Mouse (Mus musculus): ENCODE measurements around the gene Aldh16a1. TPM values are rescaled to one million over a fixed set of nuclear protein-coding genes. Genes with fewer than 3 reads are reported as not detected.
A peak's percentile ranks its signal among the peaks of the same experiment; 100 is the strongest.
"Not testable (repeated sequence)": the region's sequence is repeated elsewhere in the genome, so short reads cannot be mapped to it uniquely, and the experiment has no call there.

Gene Aldh16a1
- total RNA-seq, 2 experiments from 2014 or later = 10.3 to 12.7 TPM

DNA sequence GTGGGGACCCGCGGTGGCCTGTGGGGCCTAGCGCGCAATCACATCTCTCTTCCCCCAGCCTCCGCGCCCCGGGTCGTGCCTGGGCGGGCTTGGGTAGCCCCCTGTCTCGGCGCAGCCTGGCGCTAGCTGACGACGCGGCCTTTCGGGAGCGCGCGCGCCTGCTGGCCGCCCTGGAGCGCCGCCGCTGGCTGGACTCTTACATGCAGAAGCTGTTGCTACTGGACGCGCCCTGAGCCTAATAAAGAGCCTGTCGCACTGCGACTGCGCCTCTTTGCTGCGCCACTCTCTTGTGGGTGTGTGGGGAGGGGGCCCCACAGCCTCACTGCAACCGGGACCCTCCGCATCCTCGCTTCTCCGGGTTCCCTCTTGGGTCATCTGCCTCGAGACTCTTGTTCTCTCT lies 27.2 kb upstream of the Aldh16a1 start:
- no peak for ATAC-seq (replicated peaks; ENCODE audit: low FRiP score, poor library complexity, severe bottlenecking)

- ATAC-seq (replicated peaks; ENCODE audit: low FRiP score, poor library complexity, severe bottlenecking) = no peak
Observed at GRCm38 (mm10) chr7:45180896-45181477, 26.6 kb upstream of the Aldh16a1 start, which contains the start of gene Pth2. TSS of gene Pth2 (plus strand) at chr7:45180995.

- no peak for ATAC-seq (replicated peaks; ENCODE audit: low FRiP score, poor library complexity, severe bottlenecking)
Observed at GRCm38 (mm10) chr7:45179469-45179868, 25.1 kb upstream of the Aldh16a1 start, which contains the start of gene Gfy. TSS of gene Gfy (minus strand) at chr7:45179569.

DNA sequence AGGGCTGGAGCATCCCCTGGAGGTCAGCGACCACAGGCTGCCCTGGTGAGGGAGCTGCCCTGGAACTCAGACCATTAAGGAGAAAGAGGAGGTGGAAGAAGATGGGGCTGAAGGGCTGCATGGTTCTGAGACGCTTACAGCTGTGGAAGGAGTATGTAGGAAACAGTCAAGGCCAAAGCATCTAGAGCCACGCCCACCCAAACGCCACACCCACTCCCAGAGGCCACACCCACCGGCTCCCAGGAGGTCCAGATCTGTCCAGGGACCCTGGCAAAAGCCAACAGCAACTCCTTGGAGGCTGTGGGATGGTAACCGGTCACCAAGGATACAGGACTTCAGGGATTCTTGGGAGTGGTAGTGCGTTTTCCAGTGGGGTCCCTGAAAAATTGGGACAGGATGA lies 24.2 kb upstream of the Aldh16a1 start:
- ATAC-seq (replicated peaks; ENCODE audit: low FRiP score, poor library complexity, severe bottlenecking) = no peak

GRCm38 (mm10) chr7:45176356-45176755 lies 22.0 kb upstream of the Aldh16a1 start:
- ATAC-seq (replicated peaks; ENCODE audit: low FRiP score, poor library complexity, severe bottlenecking) = no peak

DNA sequence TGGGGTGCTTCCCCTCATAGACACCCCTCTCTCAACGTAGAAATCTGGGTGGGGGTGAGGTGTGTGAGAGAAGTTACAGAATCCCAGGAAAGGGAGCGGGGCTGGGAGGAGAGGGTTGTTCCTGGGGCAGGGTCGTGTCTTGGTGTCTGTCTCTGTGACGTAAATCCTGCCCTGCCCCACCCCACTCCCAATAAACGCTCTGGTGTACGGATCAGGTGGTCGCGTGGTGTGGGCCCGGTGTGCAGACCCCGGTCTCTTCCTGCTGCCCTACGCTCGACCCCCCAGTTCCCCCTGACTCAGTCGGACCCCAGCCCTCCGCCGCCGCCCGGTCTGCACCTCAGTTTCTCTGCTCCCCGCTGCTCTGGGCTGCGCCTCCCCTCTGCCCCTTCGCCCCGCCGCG lies 21.5 kb upstream of the Aldh16a1 start:
- no peak for ATAC-seq (replicated peaks; ENCODE audit: low FRiP score, poor library complexity, severe bottlenecking)

DNA sequence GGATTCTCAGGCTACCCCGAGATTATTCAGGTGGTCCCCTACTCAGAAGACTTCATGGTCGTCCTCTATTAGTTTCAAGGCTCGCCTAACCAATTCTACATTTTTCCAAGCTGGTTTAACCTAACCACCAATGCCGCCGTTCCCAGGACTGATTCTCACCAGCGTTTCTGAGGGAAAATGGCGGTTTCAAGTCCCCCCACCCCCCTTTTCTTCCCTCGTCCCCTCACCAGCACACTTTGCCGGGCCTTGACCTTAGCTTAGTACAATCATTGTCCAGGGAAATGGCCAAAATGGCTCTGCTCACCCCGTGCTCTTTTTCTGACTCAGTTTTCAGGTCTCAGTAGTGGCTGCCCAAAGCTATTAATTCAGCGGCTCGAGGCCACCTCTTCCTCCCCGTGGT lies 21.0 kb upstream of the Aldh16a1 start:
- ATAC-seq (replicated peaks; ENCODE audit: low FRiP score, poor library complexity, severe bottlenecking) = no peak

- ATAC-seq (replicated peaks; ENCODE audit: low FRiP score, poor library complexity, severe bottlenecking) = no peak
Observed at GRCm38 (mm10) chr7:45174567-45175280, 20.3 kb upstream of the Aldh16a1 start.

DNA sequence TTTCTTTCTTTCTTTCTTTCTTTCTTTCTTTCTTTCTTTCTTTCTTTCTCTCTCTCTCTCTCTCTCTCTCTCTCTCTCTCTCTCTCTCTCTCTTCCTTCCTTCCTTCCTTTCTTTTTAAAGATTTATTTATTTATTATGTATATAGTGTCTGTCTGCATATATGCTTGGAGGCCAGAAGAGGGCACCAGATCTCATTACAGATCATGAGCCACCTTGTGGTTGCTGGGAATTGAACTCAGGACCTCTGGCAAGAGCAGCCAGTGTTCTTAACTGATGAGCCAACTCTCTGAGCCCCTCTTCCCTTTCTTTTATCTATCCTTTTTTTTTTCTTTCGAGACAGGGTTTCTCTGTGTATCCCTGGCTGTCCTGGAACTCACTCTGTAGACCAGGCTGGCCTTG lies 19.4 kb upstream of the Aldh16a1 start:
- ATAC-seq (replicated peaks; ENCODE audit: low FRiP score, poor library complexity, severe bottlenecking) = not testable (repeated sequence)

GRCm38 (mm10) chr7:45172974-45173373 lies 18.6 kb upstream of the Aldh16a1 start:
- ATAC-seq (replicated peaks; ENCODE audit: low FRiP score, poor library complexity, severe bottlenecking) = 0 out of 2 replicates have a peak, but pooled peaks have one; percentile 52

DNA sequence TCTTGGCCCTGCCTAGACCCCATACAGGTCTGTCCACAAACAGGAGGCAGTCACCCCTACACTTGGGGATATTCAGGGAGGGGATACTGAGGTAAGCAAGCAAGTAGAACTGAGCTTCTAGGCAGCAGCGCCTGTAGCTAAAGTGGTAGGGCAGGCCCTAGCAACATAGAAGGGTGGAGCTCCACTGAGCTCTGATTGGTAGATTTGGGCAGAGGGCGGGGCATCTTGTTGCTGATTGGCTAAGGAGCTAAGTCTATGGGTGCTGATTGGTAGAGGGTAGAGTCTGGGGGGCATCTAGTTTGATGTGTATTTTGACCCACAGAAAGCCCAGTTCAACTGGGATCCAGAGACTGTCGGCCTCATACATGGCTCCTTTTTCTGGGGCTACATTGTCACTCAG lies 15.1 kb upstream of the Aldh16a1 start:
- 0 out of 2 replicates have a peak, but pooled peaks have one; percentile 38 for ATAC-seq (replicated peaks; ENCODE audit: low FRiP score, poor library complexity, severe bottlenecking)

- no peak for ATAC-seq (replicated peaks; ENCODE audit: low FRiP score, poor library complexity, severe bottlenecking)
Observed at GRCm38 (mm10) chr7:45168656-45169055, 14.3 kb upstream of the Aldh16a1 start.

GRCm38 (mm10) chr7:45167761-45168445 lies 13.5 kb upstream of the Aldh16a1 start:
- no peak for ATAC-seq (replicated peaks; ENCODE audit: low FRiP score, poor library complexity, severe bottlenecking)

- ATAC-seq (replicated peaks; ENCODE audit: low FRiP score, poor library complexity, severe bottlenecking) = no peak
Observed at GRCm38 (mm10) chr7:45166950-45167401, 12.6 kb upstream of the Aldh16a1 start.

GRCm38 (mm10) chr7:45165701-45166100 lies 11.3 kb upstream of the Aldh16a1 start:
- ATAC-seq (replicated peaks; ENCODE audit: low FRiP score, poor library complexity, severe bottlenecking) = no peak

GRCm38 (mm10) chr7:45164833-45165232 lies 10.4 kb upstream of the Aldh16a1 start:
- no peak for ATAC-seq (replicated peaks; ENCODE audit: low FRiP score, poor library complexity, severe bottlenecking)

DNA sequence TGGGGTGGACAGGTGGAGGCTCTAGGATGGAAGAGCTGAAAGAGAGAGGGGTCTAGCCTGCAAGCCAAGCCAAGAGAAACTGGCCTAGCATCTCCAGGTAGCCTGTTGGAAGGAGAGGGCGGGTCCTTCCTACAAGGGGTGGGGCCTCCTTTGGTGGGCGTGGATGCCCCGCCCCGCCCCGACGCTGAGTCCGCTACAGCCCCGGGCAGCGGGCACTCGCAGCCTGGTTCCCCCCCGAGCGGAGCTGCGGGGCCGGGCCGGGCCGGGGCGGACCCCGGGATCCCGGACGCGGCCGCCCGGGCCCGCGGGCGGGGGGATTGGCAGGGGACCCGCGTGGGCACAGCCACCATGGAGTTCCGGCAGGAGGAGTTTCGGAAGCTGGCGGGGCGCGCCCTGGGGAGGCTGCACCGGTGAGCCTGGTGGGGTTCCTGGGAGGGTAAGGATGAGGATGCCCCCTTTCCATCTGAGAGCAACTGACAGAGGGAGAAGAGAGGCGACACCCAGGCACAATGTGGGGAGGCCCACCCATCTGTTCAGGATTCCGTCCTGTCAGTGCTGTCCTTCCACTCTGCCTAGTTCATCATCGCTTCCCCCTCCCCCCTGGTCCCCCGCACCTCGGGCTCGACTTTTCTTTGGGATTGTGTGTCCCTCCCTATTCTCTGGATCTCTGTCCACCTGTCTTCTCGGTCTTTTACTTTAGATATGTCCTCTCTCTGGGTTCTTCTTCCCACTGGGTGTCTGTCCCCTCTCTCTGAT lies 9.5 kb upstream of the Aldh16a1 start, which contains the start of gene Slc17a7:
TSS of gene Slc17a7 (plus strand) at position 215 of the 756 bp plus-strand sequence.
- ATAC-seq (replicated peaks; ENCODE audit: low FRiP score, poor library complexity, severe bottlenecking) = 0 out of 2 replicates have a peak, but pooled peaks have one; percentile 50

- no peak for ATAC-seq (replicated peaks; ENCODE audit: low FRiP score, poor library complexity, severe bottlenecking)
Observed at GRCm38 (mm10) chr7:45162996-45163615, 8.7 kb upstream of the Aldh16a1 start.

- ATAC-seq (replicated peaks; ENCODE audit: low FRiP score, poor library complexity, severe bottlenecking) = no peak
Observed at GRCm38 (mm10) chr7:45162551-45162950, 8.2 kb upstream of the Aldh16a1 start.

Data from erythroblast, adult 5-6 weeks (primary cell).